Mouse (Mus musculus): ENCODE results near the gene Srp9.

Gene Srp9

GRCm38 (mm10) chr1:182124506-182124905 is at the start of gene Srp9:
TSS of gene Srp9 (plus strand) at chr1:182124737.
- DNase-seq (ENCODE audit: low read depth, low spot score): peak; percentile 91

DNA sequence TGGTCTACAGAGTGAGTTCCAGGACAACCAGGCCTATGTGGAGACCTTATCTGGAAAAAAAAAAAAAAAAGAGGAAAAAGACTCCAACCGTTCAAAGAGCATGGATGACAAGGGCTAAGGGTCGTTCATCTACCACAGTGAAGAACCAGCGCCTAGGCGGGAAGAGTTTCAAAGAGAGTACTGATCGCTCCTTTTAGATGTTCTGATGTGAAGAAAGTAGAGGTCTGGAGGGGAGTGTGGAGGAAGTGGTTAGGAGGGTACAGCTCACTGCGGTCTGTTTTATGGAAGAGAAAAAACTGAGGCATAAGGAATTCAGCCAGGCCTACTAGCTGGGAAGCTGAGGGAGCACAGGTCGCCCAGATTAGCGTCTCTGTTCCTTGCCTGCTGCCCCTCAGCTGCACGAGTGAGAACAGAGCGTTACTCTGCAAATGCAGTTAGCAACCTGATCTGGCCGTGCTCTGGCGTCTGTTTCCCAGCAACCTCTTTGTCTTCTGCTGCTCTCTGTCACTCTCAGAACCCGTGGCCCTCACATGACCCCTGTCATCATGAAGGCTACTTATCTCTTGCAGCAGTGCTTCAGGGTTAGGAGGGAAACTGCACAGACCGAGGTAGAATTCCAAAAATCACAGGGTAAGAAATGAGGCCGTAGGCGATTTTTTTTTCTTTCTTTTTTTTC is 42.7 kb upstream of the Srp9 start:
- DNase-seq (ENCODE audit: low read depth, low spot score): no peak

- no peak for DNase-seq (ENCODE audit: low read depth, low spot score)
Measured at GRCm38 (mm10) chr1:182083459-182083858, 41.1 kb upstream of the Srp9 start.

GRCm38 (mm10) chr1:182086759-182087158 is 37.8 kb upstream of the Srp9 start:
- no peak for DNase-seq (ENCODE audit: low read depth, low spot score)

- DNase-seq (ENCODE audit: low read depth, low spot score): no peak
Measured at GRCm38 (mm10) chr1:182087351-182087750, 37.2 kb upstream of the Srp9 start.

DNA sequence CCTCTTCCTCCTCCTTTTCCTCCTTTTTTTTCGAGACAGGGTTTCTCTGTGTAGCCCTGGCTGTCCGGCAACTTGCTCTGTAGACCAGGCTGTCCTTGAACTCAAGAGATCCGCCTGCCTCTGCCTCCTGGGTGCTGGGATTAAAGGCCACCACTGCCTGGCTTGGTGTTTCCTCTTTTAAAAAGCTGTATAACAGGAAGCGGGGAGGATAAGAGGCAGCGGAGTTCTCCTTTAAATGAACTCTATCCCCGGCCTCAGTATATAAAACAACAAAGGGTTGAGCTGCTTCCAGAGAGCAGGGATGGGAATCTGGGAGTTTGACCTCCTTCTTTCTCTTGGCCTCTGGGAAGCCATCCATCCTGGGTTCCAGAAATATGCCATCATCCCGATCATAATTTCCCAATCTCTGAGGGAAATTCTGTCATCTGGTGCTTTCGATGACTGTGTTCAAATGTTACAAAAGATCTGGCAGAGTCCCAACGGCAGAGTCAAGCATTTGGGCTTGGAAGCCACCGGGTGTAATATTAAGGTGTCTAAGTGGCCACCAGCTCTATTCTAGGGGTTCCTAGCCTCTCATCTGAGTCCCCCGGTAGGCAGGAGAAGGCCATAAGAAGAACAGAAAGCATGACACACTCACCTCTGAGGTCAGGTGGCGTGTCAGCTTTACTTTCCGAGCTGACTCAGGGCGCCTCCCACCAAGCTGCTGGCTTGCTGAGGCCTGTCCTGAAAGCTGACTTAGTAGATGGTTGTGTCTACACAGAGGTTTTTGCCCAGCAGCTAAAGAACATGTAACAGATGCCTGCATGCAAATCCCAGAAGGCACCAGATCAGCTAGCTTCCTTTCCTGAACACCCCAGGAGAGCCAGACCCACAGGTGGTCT is 36.5 kb upstream of the Srp9 start:
- DNase-seq (ENCODE audit: low read depth, low spot score): no peak

GRCm38 (mm10) chr1:182088844-182089418 is 35.6 kb upstream of the Srp9 start:
- DNase-seq (ENCODE audit: low read depth, low spot score): no peak

DNA sequence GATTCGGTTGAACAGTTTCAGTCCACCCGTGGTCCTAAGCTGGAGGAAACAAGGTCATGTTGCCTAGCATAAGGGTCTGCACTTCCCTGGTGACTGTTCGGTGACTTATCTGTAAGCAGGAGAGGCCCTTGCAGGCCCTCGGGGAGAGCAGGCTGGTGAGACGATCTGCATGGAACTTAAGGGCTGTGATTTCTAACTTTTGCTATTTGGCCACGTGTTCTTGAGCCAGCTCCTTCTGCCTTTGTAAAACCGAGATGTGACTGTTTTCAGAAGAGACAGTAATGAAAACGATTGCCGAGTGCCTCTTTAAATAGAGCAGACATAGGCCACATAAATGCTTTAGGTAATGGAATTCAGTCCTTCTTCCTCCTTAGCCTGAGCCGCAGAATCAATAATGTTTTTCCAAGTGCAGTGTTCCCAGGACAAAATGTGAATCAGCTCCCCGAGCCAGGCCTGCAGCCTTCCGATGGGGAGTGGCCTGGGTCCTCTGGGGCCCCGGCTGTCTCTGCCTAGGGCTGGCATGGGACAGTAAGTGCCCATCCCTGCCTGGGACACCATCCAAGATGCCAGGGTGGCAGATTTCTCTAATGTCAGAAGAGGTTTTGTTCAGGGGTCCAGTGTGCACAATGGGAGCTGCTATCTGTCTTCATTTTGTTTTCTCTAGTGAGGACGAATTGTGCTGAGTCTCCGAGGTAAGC is 34.8 kb upstream of the Srp9 start:
- DNase-seq (ENCODE audit: low read depth, low spot score): no peak

DNA sequence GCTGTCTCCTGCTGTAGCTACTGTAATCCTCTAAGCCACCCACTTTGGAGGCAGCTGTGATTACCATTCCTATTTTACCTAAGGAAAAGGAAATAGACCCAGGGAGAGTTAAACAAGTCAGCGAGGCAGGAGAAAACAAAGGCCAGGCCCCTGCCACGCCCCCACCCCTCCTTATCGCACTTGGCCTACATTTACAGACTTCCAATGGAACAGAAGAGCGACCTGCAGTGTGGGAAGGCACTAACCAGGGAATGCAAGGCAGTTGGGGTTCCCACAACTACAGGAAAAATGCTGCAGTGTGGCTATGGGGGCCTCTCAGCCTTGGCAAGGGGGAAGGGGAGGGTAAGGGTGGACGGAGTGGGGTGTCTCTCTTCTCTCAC is 34.2 kb upstream of the Srp9 start:
- no peak for DNase-seq (ENCODE audit: low read depth, low spot score)

DNA sequence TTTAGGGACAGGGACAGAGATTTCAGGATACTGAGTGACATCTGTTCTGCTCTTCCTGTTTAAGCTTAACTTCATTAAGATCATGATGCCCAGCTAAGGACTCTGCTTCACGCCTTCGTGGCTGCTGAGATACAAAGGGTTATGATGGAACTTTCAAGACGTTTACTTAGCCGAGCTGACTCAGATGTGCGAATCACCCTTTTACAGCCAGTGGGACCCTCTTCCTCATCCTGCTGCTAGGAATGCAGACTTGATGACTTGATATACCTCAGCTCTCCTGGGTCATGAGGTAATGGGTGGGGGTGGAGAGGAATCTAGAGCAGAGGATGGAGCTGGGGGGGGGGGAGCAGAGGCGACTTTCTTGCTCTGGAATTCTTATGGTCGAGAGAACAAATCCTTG is 33.3 kb upstream of the Srp9 start:
- no peak for DNase-seq (ENCODE audit: low read depth, low spot score)

GRCm38 (mm10) chr1:182091746-182092412 is 32.7 kb upstream of the Srp9 start:
- DNase-seq (ENCODE audit: low read depth, low spot score): no peak

DNA sequence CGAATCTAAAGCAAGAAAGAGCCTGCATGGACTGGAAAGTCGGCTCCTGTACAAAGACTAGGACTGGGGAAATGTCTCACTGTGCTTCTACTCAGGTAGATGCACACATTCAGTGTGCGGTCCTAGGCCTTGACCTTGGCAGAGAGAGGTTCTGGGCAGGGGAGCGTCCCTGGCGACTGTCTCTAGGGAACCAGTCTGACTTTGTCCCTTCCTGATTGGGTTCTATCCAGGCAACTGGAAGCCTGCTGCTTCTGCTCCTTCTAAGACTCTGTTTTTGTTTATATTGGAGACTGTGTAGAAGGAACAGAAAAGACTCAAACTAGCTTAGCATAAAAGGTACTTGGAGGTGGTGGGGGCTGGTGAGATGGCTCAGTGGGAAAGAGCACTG is 32.1 kb upstream of the Srp9 start:
- DNase-seq (ENCODE audit: low read depth, low spot score): no peak

- DNase-seq (ENCODE audit: low read depth, low spot score): no peak
Measured at GRCm38 (mm10) chr1:182093407-182093806, 31.1 kb upstream of the Srp9 start.

- no peak for DNase-seq (ENCODE audit: low read depth, low spot score)
Measured at GRCm38 (mm10) chr1:182094473-182095136, 29.9 kb upstream of the Srp9 start.

GRCm38 (mm10) chr1:182095240-182095741 is 29.2 kb upstream of the Srp9 start:
- DNase-seq (ENCODE audit: low read depth, low spot score): no peak

GRCm38 (mm10) chr1:182096707-182097106 is 27.8 kb upstream of the Srp9 start:
- DNase-seq (ENCODE audit: low read depth, low spot score): no peak

DNA sequence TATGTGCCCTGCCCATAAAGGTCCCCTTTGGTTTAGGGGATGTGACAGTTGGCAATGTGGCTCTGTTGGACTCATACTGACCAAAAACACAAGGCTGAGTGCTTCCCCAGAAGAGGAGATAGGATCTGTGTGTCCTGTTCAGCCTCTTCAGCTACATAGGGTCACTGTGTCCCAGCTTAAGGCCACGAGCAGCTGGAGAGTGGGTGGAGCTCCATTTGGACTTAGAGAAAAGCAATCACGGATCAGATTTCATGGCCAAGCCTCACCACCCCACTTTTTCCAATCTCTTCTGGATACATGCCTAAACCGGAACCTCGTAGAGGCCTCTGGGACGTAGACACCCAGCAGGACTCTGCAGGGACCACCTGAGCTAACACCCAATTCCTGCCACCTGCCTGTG is 25.5 kb upstream of the Srp9 start:
- no peak for DNase-seq (ENCODE audit: low read depth, low spot score)

DNA sequence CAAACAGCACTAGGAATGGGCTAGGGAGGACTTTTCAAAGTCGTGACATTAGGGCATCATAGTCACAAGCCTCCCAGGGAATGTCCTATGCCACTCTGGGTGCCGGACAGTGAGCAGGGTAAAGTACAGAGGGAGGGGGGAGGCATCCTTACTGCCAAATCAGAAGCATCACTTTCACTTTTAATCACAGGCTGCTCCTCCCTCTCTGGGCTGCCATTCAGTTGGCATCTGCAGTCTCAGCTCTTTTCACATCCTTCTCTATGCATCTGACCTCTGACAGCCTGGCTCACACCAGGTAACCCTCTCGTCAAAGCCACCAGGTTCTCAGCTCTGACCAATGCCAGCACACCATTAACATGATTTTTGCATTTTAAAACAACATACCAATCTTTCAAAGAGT is 24.1 kb upstream of the Srp9 start:
- no peak for DNase-seq (ENCODE audit: low read depth, low spot score)

GRCm38 (mm10) chr1:182101468-182101867 is 23.1 kb upstream of the Srp9 start:
- DNase-seq (ENCODE audit: low read depth, low spot score): no peak

- DNase-seq (ENCODE audit: low read depth, low spot score): no peak
Measured at GRCm38 (mm10) chr1:182102706-182103105, 21.8 kb upstream of the Srp9 start.

GRCm38 (mm10) chr1:182103436-182103835 is 21.1 kb upstream of the Srp9 start:
- DNase-seq (ENCODE audit: low read depth, low spot score): no peak

Data from WW6 (cell line).